Mouse (Mus musculus): ENCODE data around the gene Il17f.
"Not testable (repeated sequence)": the region's sequence is repeated elsewhere in the genome, so short reads cannot be mapped to it uniquely, and the experiment has no call there.

Il17f gene

GRCm38 (mm10) chr1:20790517-20790916, at the start of gene Il17f:
Il17f (minus strand) TSS chr1:20790617.
- not testable (repeated sequence) for DNase-seq

DNA sequence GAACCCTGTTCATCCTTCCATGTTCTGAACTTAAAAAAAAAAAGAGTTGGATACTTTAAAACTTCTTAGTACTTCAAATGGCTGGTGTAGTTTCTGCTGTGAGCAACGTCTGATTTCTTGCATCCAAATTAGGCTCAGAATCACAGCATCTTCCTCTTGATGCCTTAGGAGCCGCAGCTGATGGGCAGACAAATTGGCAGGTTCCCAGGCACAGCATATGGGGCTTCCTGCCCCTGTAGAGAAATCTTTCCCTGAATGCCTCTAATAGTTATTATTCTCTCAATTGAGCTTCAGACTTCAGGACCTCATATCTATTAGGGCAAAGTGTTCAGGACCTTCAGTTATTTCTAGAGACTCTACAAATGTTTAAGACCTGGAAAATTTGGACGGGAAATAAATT, 49.5 kb upstream of the Il17f start:
- peak; percentile 79 for DNase-seq

- no peak for DNase-seq
Observed at GRCm38 (mm10) chr1:20836551-20837125, 46.2 kb upstream of the Il17f start.

DNA sequence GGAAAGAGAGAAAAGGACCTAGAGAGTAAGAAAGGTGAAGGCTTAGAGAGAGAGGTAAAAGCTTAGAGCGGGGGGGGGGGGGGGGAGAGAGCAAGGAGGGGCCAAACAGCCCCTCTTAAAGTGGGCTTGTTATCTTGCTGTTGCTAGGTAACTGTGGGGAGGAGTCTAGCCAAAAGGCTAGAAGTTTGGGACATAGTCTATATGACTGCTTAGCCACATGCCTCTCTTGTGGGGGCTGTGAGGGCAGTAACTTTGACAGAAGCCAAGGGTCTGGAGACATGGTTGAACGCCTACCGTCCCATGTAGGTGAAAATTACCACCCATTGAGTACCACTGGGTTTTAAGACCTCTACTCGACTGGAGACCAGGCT, 42.7 kb upstream of the Il17f start:
- no peak for DNase-seq

DNA sequence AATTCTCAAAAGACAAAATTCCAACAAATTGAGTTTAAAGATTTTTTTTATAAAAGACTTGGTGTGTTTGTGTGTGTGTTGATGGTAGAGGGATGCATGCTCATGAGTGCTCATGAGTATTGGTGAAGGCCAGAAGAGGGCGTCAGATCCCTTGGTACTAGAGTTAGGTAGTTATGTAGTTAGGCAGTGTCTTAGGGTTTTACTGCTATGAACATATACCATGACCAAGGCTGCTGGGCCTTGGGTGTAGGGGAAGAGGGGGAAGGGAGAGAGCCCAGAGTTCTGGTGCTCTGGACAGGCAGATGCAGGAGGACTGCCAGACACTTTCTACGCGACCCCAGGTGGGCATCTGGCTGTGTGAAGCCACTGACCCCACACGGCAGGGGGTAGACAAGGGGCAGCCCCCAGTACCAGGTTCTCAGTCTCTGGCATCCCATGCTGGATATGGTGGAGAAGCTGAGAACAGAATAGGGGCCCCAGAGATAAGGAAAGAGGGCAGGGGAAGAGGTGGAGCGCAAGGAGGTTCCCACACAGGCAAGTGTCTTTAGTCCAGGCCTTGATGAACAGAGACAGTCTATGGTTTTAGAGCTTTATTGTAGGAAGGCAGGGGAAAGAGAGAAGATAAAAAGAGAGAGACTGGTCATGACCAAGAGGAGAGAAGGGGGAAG, 42.2 kb upstream of the Il17f start:
- no peak for DNase-seq

- no peak for DNase-seq
Observed at GRCm38 (mm10) chr1:20830546-20830945, 40.1 kb upstream of the Il17f start.

GRCm38 (mm10) chr1:20828061-20828460, 37.6 kb upstream of the Il17f start:
- DNase-seq, result no peak

DNA sequence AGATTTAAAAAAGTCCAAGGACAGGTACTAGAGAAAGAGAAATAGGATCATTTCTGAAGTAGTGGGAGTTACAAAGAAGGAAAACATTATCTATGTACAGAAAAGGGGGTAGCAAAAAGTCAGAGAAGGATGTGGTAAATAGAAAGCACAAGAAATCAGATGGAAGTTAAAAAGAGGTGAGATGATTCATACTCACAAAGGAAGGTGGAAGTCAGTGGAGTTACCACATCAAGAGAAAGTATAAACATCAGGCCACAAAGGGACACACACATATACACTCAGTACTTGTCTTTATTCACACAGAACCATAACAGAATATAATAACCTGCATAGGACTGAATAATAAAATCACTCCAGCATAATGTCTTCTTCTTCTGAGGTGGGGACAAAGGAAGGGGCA, 34.6 kb upstream of the Il17f start:
- no peak for DNase-seq

- DNase-seq, result no peak
Observed at GRCm38 (mm10) chr1:20823906-20824305, 33.5 kb upstream of the Il17f start.

DNA sequence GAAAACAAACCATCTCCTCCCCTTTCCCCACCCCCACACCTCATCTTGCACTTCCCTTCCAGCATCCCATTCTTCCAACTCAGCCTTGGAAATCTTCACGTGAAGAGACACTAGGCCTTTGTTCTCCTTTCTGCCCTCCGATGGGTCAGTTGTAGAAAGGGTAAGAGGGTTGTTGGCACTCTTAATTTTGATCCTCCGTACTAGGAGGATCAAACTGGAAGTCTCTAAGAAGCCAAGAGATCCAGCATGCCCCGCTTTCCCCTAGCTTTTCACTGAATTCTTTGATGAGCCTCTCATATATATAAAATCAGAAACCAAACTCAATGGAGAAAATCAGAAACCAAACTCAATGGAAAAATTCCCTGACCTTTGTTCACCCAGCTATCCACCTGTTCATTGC, 33.1 kb upstream of the Il17f start:
- no peak for DNase-seq

GRCm38 (mm10) chr1:20820959-20821358, 30.5 kb upstream of the Il17f start:
- no peak for DNase-seq

GRCm38 (mm10) chr1:20819771-20820605, 29.6 kb upstream of the Il17f start, which contains the start of gene Mcm3:
Mcm3 (minus strand) TSS chr1:20820312.
- DNase-seq, result peak; percentile 91

GRCm38 (mm10) chr1:20817596-20817995, 27.2 kb upstream of the Il17f start:
- no peak for DNase-seq

GRCm38 (mm10) chr1:20817172-20817571, 26.8 kb upstream of the Il17f start:
- DNase-seq, result no peak

GRCm38 (mm10) chr1:20814521-20814920, 24.1 kb upstream of the Il17f start:
- no peak for DNase-seq

- no peak for DNase-seq
Observed at GRCm38 (mm10) chr1:20804526-20804925, 14.1 kb upstream of the Il17f start.

GRCm38 (mm10) chr1:20801682-20802390, 11.4 kb upstream of the Il17f start:
- no peak for DNase-seq

DNA sequence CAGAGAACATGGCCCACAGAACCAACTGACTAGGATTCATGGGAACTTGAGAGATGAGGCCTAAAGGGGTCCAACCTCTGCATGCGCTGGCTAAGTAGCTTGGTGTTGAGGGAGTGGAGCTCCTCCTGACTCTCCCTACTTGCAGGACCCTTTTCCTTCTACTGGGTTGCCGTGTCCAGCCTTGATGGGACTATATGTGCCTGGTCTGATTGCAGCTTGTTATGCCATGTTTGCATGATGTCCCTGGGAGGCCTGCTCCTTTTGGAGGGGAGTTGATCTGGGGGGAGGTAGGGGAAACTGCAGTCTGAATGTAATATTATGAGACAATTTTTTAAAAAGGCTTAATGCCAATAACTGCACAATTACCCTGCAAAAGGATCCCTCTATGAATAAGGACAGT, 10.9 kb upstream of the Il17f start:
- no peak for DNase-seq

DNA sequence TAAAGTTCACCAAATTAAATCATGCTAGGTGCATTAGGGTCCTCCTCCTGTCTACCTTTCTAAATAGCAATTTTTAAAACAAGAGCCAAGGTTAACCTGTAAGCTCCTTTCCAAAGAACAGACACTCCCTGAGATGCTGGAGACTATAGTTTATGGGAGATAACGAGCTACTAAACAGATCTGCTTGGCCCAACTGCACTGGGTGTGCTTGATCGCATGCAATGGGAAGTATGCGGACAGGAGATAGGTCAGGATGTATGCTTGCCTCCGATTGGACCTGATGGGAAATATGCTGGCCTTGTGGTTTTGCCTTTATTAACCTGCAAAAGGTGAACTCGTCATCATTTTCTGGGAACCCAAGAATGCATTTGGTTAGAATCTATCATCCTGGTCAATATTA, 4.8 kb upstream of the Il17f start:
- no peak for DNase-seq

DNA sequence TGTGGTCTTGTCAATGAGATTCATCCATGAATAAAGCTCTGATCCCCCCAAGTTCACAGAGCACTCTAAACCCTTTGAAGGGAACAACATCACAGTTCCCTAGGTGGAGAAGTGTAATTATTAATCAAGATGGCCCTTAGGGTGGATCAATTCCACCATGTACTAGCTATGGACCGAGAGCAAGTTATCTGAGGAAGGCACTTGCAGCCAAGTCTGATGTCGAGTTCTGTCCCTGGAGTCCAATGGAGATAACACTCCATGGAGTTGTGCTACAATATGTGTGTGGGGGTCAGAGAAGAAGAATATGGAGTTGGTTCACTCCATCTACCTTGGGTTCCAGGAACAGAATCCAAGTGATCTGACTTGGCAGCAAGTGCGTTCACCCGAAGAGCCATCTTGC, 4.3 kb upstream of the Il17f start:
- no peak for DNase-seq

- DNase-seq, result no peak
Observed at GRCm38 (mm10) chr1:20791414-20791813, 997 bp upstream of the Il17f start.

DNA sequence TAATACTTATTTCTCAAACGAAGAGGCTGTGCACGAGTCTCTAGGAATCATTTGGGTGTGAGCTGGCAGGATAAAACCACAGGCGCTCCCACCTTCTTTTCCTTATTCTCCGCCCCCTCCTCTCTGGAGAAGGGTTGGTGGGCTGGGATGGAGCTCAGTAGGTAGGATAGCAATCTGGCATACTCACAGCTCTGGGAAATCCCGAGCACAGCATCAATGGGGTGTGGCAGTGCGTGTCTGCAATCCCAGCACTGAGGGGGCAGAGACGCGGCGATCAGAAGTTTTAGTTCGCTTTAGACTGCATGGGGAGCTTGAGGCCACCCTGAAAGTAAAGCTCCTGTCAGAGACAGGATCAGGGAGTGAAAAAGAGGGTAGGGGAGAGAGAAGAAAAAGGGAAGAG, 2.0 kb downstream of the Il17f start:
- no peak for DNase-seq

DNA sequence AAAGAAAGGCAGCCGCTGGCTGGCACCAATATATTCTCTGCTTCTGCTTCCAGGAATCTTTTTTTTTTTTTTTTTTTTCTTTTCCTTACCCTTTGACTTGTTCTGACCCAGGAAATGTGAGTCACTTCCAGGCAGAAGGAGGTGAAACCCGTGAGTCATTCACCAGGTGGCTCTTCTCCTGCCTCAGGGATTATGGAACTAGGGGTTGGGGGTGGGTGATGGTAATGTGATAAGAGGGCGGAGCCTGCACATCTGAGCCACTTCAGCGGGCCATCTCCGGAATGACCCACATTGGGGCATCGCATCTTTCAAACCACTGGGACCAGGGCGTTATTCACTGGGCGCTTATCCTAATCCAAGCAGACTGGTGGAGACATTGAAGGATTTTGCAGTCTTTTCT, 3.4 kb downstream of the Il17f start:
- no peak for DNase-seq

Data from cerebellum, adult 11-12 months (tissue).